Mouse (Mus musculus): Measurements from ENCODE around the gene Gsc.

- TF ChIP-seq GATA1 (IDR thresholded peaks at IDR 0.05; ENCODE audit: low read length) (no peak), TAL1 (IDR thresholded peaks at IDR 0.05; ENCODE audit: low read length) (no peak)
These were observed 47.5 kb downstream of the Gsc start for GRCm38 (mm10) chr12:104425591-104425990.
